Mouse (Mus musculus): ENCODE data around the gene Trak1.

The Trak1 gene

GRCm38 (mm10) chr9:121348476-121348875, 51.2 kb downstream of the Trak1 start:
- peak; percentile 63 for DNase-seq (ENCODE audit: low spot score)

GRCm38 (mm10) chr9:121349111-121349510, 51.8 kb downstream of the Trak1 start:
- peak; percentile 78 for DNase-seq (ENCODE audit: low spot score)

- DNase-seq (ENCODE audit: low spot score), result peak; percentile 47
These were observed 53.3 kb downstream of the Trak1 start for GRCm38 (mm10) chr9:121350601-121351000.

GRCm38 (mm10) chr9:121351388-121352078, 54.2 kb downstream of the Trak1 start:
- DNase-seq (ENCODE audit: low spot score), result no peak

- DNase-seq (ENCODE audit: low spot score), result peak; percentile 67
These were observed 54.9 kb downstream of the Trak1 start for GRCm38 (mm10) chr9:121352131-121352606.

GRCm38 (mm10) chr9:121352726-121353125, 55.4 kb downstream of the Trak1 start:
- DNase-seq (ENCODE audit: low spot score), result no peak

- DNase-seq (ENCODE audit: low spot score), result no peak
These were observed 57.6 kb downstream of the Trak1 start for GRCm38 (mm10) chr9:121354792-121355390.

GRCm38 (mm10) chr9:121355431-121356141, 58.3 kb downstream of the Trak1 start:
- no peak for DNase-seq (ENCODE audit: low spot score)

- DNase-seq (ENCODE audit: low spot score), result no peak
These were observed 59.8 kb downstream of the Trak1 start for GRCm38 (mm10) chr9:121357102-121357501.

GRCm38 (mm10) chr9:121357582-121358275, 60.4 kb downstream of the Trak1 start:
- no peak for DNase-seq (ENCODE audit: low spot score)

GRCm38 (mm10) chr9:121358418-121358817, 61.1 kb downstream of the Trak1 start:
- no peak for DNase-seq (ENCODE audit: low spot score)

GRCm38 (mm10) chr9:121359266-121359972, 62.1 kb downstream of the Trak1 start:
- DNase-seq (ENCODE audit: low spot score), result no peak

GRCm38 (mm10) chr9:121360327-121360954, 63.1 kb downstream of the Trak1 start:
- DNase-seq (ENCODE audit: low spot score), result no peak

GRCm38 (mm10) chr9:121361010-121361409, 63.7 kb downstream of the Trak1 start:
- no peak for DNase-seq (ENCODE audit: low spot score)

GRCm38 (mm10) chr9:121363932-121364331, 66.6 kb downstream of the Trak1 start:
- DNase-seq (ENCODE audit: low spot score), result no peak

- DNase-seq (ENCODE audit: low spot score), result no peak
These were observed 69.0 kb downstream of the Trak1 start for GRCm38 (mm10) chr9:121366135-121366863.

GRCm38 (mm10) chr9:121366864-121367245, 69.6 kb downstream of the Trak1 start:
- DNase-seq (ENCODE audit: low spot score), result no peak

GRCm38 (mm10) chr9:121369573-121369972, 72.3 kb downstream of the Trak1 start:
- no peak for DNase-seq (ENCODE audit: low spot score)

- peak; percentile 93 for DNase-seq (ENCODE audit: low spot score)
These were observed 74.1 kb downstream of the Trak1 start for GRCm38 (mm10) chr9:121371346-121371891.

- DNase-seq (ENCODE audit: low spot score), result peak; percentile 68
These were observed 74.8 kb downstream of the Trak1 start for GRCm38 (mm10) chr9:121371946-121372646.

Measured in MN1 (cell line).